Mouse (Mus musculus) hindbrain, embryonic 15.5 days (tissue): ENCODE measurements around the gene Scd2. TPM values are rescaled to one million over a fixed set of nuclear protein-coding genes. Genes with fewer than 3 reads are reported as not detected.

ENCODE experiments used
- ATAC-seq: fragments of 200-750 bp; cut with Nextera tagmentation; 2 replicates; pipeline ENCODE4 v1.8.0; 2017; ENCODE audit warnings: low read depth, moderate number of reproducible peaks, moderate TSS enrichment; ENCODE audit not compliant: low FRiP score
- H3K27ac ChIP-seq: fragments of 300-500 bp; sonication (generic); replicated peaks from 2 replicates; pipeline ENCODE4 v1.5.1; 2015; ENCODE audit warnings: mild to moderate bottlenecking, inconsistent platforms
- H3K27me3 ChIP-seq: fragments of 300-500 bp; sonication (generic); 2 replicates; pipeline ENCODE4 v1.6.1; 2015; ENCODE audit warnings: control low read depth, inconsistent platforms
- H3K36me3 ChIP-seq: fragments of 300-500 bp; sonication (generic); 2 replicates; pipeline ENCODE4 v1.6.1; 2015; ENCODE audit warnings: control low read depth, inconsistent platforms
- H3K4me1 ChIP-seq: fragments of 300-500 bp; sonication (generic); replicated peaks from 2 replicates; pipeline ENCODE4 v1.6.1; 2015; ENCODE audit warnings: control low read depth, inconsistent platforms
- H3K4me2 ChIP-seq: fragments of 300-500 bp; sonication (generic); 2 replicates; pipeline ENCODE4 v1.6.1; 2015; ENCODE audit warnings: moderate library complexity, mild to moderate bottlenecking, inconsistent platforms
- H3K4me3 ChIP-seq: fragments of 300-500 bp; sonication (generic); 2 replicates; pipeline ENCODE4 v1.5.1; 2015; ENCODE audit warnings: mild to moderate bottlenecking, inconsistent platforms
- H3K9ac ChIP-seq: fragments of 300-500 bp; sonication (generic); 2 replicates; pipeline ENCODE4 v1.6.1; 2015; ENCODE audit warnings: inconsistent platforms
- H3K9me3 ChIP-seq: fragments of 300-500 bp; sonication (generic); 2 replicates; pipeline ENCODE4 v1.6.1; 2016; ENCODE audit warnings: control low read depth, inconsistent platforms
- WGBS: fragments of 180-500 bp; shearing (Covaris S2); methylation state at CpG from one replicate; pipeline ENCODE4 v1.1.7; 2015; 5-methylcytosine and 5-hydroxymethylcytosine counted together
- polyA plus RNA-seq: library from polyadenylated mRNA; unstranded; fragments of >200 nt; fragmentation: Nextera tagmentation; extraction: Ambion mirVana; gene quantifications from 2 replicates; pipeline ENCODE4 v1.2.1, GENCODE M21; 2015

Gene Scd2
- polyA plus RNA-seq, 1 experiment from 2014 or later, result 288 TPM

DNA sequence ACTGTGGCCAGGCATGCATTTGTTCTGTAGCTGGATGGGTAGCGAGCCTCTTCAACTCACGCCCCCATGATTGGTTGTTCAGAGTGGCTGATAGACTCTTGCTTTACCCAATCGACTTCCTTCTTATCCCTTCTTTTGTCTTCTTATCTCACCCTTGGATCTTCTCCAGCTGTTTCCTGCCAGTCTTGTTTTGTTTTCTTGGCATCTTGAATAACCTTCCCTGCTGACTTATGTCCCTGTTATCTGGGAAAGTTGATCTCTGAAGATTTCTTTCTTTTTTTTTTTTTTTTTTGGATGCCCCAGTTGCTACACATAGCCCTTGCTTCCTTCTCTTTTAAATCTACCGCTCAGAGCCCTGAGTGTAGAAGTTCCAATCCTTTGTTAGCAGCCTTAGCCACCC lies 34.0 kb upstream of the Scd2 start:
- Histone ChIP-seq H3K4me3 (no peak overlapping the region), H3K27me3 (no peaks in the 10 kb centered on the region), H3K9me3 (no peaks in the 10 kb centered on the region), H3K9ac (no peak overlapping the region), H3K4me2 (no peak overlapping the region), H3K4me1 (no peaks in the 10 kb centered on the region), H3K36me3 (no peaks in the 10 kb centered on the region), H3K27ac (no peak overlapping the region)
- no peak for ATAC-seq
- 71% methylated on average over 4 of the region's 4 CpGs for WGBS

DNA sequence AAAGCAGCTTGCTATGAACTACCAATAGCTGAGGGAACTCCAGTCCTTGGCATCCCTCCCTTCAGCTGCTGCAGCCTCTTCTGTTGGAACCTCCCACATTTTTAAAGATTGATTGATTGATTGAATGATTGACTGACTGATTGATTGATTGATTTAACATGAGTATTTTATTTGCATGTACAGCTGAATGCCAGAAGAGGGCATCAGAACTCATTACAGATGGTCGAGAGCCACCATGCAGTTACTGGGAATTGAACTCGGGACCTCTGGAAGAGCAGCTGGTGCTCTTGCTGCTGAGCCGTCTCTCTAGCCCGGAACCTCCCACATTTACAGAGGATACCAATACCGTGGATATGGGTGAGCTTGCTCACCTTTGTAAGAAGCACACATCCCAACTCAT lies 33.0 kb upstream of the Scd2 start:
- WGBS, result 82% methylated on average over 5 of the region's 5 CpGs
- no peaks in the 10 kb centered on the region for H3K36me3 ChIP-seq
- no peaks in the 10 kb centered on the region for H3K4me1 ChIP-seq
- H3K4me3 ChIP-seq, result no peak overlapping the region
- H3K4me2 ChIP-seq, result no peak overlapping the region
- H3K27me3 ChIP-seq, result no peaks in the 10 kb centered on the region
- no peaks in the 10 kb centered on the region for H3K9me3 ChIP-seq
- no peak for ATAC-seq
- H3K27ac ChIP-seq, result no peak overlapping the region
- no peak overlapping the region for H3K9ac ChIP-seq

DNA sequence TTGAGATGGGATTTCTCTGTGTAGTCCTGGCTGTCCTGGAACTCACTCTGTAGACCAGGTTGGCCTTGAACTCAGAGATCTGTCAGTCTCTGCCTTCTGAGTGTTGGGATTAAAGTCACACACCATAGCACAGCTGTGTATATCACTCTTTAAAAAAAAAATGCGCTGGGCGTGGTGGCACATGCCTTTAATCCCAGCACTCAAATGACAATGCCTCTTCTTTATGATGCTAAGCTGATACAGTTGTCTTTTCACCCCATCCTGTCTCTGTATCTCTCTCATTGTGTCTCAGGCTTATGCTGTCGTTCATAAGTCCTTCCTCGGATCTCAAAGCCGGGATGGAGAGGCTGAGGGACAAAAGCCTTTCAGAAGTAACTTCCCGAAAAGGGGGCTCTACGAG lies 31.7 kb upstream of the Scd2 start:
- no peak overlapping the region for H3K4me3 ChIP-seq
- H3K4me2 ChIP-seq, result no peak overlapping the region
- no peak overlapping the region for H3K9ac ChIP-seq
- H3K4me1 ChIP-seq, result 0 out of 2 replicates have a peak, but pooled peaks cover 5% of the 10 kb centered on the region
- no peaks in the 10 kb centered on the region for H3K36me3 ChIP-seq
- ATAC-seq, result no peak
- 79% methylated on average over 7 of the region's 7 CpGs for WGBS
- no peaks in the 10 kb centered on the region for H3K27me3 ChIP-seq
- H3K9me3 ChIP-seq, result no peaks in the 10 kb centered on the region
- no peak overlapping the region for H3K27ac ChIP-seq

DNA sequence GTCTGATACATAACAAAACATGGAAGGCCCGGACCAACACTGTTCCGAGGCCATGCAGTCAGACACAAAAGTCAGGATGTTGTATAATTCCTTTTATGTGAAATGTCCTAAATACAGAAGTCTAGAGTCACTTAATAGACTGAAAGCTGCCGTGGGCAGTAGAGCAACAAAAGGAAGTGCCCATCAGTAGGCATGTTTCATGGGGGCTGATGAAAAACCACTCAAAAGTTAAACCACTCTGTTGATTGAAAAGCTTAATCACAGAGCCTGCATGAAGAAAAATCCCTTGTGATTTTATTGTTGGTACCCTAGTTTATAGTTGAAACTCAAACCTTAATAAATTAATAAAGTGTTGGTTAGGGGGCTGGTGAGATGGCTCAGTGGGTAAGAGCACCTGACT lies 29.9 kb upstream of the Scd2 start:
- H3K36me3 ChIP-seq, result no peaks in the 10 kb centered on the region
- no peak overlapping the region for H3K27ac ChIP-seq
- no peak overlapping the region for H3K9ac ChIP-seq
- 88% methylated on average over 3 of the region's 3 CpGs for WGBS
- H3K4me2 ChIP-seq, result no peak overlapping the region
- H3K4me3 ChIP-seq, result no peak overlapping the region
- 0 out of 2 replicates have a peak, but pooled peaks cover 9% of the 10 kb centered on the region for H3K4me1 ChIP-seq
- no peaks in the 10 kb centered on the region for H3K9me3 ChIP-seq
- no peaks in the 10 kb centered on the region for H3K27me3 ChIP-seq
- no peak for ATAC-seq

DNA sequence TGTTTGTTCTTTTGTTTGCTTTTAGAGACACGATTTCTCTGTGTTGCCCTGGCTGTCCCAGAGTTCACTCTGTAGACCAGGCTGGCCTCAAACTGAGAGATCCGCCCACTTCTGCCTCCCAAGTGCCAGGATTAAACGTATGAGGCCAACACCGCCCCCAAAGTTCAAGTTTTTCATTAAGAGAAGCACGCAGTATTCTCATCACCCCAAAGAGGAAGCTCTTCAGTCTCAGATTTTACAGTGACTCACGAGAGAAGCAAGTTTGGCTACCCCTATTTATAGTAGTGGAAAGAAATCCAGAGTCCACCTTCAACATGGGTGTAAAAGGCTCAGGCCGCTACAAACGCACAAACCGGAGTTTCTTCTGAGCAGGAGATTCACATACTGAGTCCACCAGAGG lies 29.2 kb upstream of the Scd2 start:
- H3K27me3 ChIP-seq, result no peaks in the 10 kb centered on the region
- 78% methylated on average over 9 of the region's 9 CpGs for WGBS
- ATAC-seq, result no peak
- no peak overlapping the region for H3K27ac ChIP-seq
- no peak overlapping the region for H3K9ac ChIP-seq
- H3K4me1 ChIP-seq, result 0 out of 2 replicates have a peak, but pooled peaks cover 9% of the 10 kb centered on the region
- H3K9me3 ChIP-seq, result no peaks in the 10 kb centered on the region
- no peak overlapping the region for H3K4me2 ChIP-seq
- H3K36me3 ChIP-seq, result no peaks in the 10 kb centered on the region
- no peak overlapping the region for H3K4me3 ChIP-seq

GRCm38 (mm10) chr19:44265300-44265699 lies 28.2 kb upstream of the Scd2 start:
- no peak for ATAC-seq
- WGBS, result 25% methylated on average over 7 of the region's 7 CpGs
- Histone ChIP-seq H3K27me3 (no peaks in the 10 kb centered on the region), H3K27ac (no peak overlapping the region), H3K4me2 (no peak overlapping the region), H3K4me3 (no peak overlapping the region), H3K36me3 (no peaks in the 10 kb centered on the region), H3K4me1 (0 out of 2 replicates have a peak, but pooled peaks cover 9% of the 10 kb centered on the region), H3K9ac (no peak overlapping the region), H3K9me3 (no peaks in the 10 kb centered on the region)

DNA sequence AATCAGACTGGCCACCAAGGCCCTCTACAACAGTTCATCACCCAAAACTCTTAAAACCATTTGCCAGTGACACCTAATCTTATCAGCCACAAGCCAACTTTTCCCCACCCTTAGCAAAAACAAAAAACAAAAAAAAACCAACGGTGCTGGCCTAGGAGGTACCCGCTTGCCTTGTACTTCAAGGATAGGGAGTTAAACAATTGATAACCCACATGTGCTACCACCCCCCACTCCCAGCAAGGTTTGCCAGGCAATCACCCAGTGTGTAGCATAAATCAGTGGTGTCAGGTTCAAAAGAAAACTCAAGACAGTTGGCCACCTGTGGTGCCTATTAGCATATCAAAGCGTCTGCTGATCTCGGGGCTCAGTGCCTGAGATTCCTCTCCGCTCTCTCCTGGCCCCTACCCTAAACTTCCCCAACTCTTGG lies 27.6 kb upstream of the Scd2 start:
- WGBS, result 20% methylated on average over 5 of the region's 5 CpGs
- H3K9me3 ChIP-seq, result no peaks in the 10 kb centered on the region
- H3K27ac ChIP-seq, result no peak overlapping the region
- ATAC-seq, result no peak
- H3K36me3 ChIP-seq, result no peaks in the 10 kb centered on the region
- H3K4me2 ChIP-seq, result peak overlapping the region; percentile 81; the same call in 1 of the 2 replicates
- 0 out of 2 replicates have a peak, but pooled peaks cover 9% of the 10 kb centered on the region for H3K4me1 ChIP-seq
- H3K9ac ChIP-seq, result no peak overlapping the region
- H3K4me3 ChIP-seq, result no peak overlapping the region
- H3K27me3 ChIP-seq, result no peaks in the 10 kb centered on the region

DNA sequence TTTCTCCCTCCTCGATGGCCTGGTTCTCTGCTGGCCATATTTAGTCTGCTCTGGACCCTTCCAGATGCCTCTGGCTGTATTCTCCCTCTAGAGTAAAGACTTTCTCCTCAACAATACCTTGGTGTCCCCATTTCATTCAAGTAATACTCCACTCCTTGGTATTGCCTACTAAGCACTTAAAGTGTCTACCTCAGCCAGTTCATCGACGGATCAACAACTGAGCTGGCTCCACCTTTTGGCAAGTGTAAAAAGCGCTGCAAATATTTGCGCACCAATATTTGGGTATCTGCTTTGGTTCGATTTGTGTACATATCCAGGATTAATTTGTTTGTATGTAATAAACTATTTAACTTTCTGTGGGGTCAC lies 27.0 kb upstream of the Scd2 start:
- WGBS, result 4% methylated on average over 6 of the region's 6 CpGs
- no peak for ATAC-seq

DNA sequence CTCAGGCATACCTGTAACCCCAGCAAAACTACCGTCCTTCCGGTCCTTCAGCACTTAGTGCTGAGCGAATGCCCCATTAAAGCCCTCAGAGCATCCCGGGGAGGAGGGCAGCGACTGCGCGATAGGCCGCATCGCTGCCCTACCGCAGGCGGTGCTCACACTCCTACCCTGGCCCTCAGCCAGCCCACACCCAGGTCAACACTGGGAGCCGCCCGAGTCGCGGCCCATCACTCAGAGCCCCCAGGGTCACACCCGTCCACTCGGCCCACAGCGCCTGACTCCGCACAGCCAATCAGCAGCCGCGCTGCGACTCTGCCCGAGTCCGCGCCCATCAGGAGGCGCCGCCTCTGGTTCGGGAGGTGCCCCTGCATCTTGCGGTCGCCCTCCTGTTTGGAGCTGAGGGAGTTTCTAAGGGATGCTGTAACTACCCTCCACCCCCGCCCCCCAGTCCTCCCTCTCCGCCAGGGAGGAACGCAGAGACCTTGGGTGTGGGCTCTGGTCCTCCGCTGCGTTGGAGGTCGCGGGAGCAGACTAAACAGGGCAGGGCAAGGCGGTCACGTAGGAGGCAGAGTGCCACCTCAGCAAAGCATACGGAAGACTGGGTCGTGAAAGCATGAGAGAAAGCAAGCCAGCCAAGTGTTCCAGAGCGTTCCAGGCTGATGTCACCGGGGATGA lies 26.5 kb upstream of the Scd2 start:
- peak overlapping the region; percentile 90 for H3K27ac ChIP-seq
- peak; percentile 98 for ATAC-seq
- H3K4me3 ChIP-seq, result peak overlapping the region; percentile 49
- 0 out of 2 replicates have a peak, but pooled peaks cover 9% of the 10 kb centered on the region for H3K4me1 ChIP-seq
- peak overlapping the region; percentile 58 for H3K9ac ChIP-seq
- peak overlapping the region; percentile 81 for H3K4me2 ChIP-seq
- H3K27me3 ChIP-seq, result no peaks in the 10 kb centered on the region
- H3K9me3 ChIP-seq, result no peaks in the 10 kb centered on the region
- H3K36me3 ChIP-seq, result no peaks in the 10 kb centered on the region
- whole genome bisulfite sequencing, result under 1% methylated on average over 42 of the region's 43 CpGs

More for the DNA sequence above, 27.0 kb upstream of the Scd2 start:
- Histone ChIP-seq H3K36me3 (no peaks in the 10 kb centered on the region), H3K4me1 (0 out of 2 replicates have a peak, but pooled peaks cover 9% of the 10 kb centered on the region), H3K9ac (peak overlapping the region; percentile 58; the same call in 1 of the 2 replicates), H3K27ac (peak overlapping the region; percentile 90), H3K4me2 (peak overlapping the region; percentile 81), H3K9me3 (no peaks in the 10 kb centered on the region), H3K4me3 (peak overlapping the region; percentile 49), H3K27me3 (no peaks in the 10 kb centered on the region)

DNA sequence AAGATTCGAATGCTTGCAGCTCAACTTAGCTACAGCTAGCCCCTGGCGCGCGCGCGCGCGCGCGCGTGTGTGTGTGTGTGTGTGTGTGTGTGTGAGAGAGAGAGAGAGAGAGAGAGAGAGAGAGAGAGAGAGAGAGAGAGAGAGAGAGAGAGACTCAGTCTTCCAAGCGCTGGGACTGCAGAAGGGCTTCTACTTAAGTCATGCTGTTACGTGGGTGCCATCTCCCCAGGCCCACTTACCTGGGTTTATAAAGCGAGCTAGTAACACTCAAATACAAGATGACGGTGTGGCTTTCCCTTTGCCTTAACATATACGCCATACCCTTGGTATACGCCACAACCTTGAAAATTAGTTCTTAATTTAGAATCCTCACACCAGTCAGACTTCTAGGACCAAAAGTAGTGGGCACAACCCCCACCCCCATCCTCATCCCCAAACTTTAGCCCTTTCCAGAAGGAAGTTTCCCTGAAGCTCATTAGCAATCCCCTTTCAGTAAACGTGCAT lies 25.9 kb upstream of the Scd2 start:
- H3K27ac ChIP-seq, result peak overlapping the region; percentile 90
- H3K4me3 ChIP-seq, result peak overlapping the region; percentile 49
- peak; percentile 31; the same call in 1 of the 2 replicates for ATAC-seq
- H3K4me2 ChIP-seq, result peak overlapping the region; percentile 81
- WGBS, result 14% methylated on average over 18 of the region's 18 CpGs
- H3K9me3 ChIP-seq, result no peaks in the 10 kb centered on the region
- no peaks in the 10 kb centered on the region for H3K27me3 ChIP-seq
- 0 out of 2 replicates have a peak, but pooled peaks cover 9% of the 10 kb centered on the region for H3K4me1 ChIP-seq
- H3K36me3 ChIP-seq, result no peaks in the 10 kb centered on the region
- peak overlapping the region; percentile 58 for H3K9ac ChIP-seq

- no peak overlapping the region for H3K27ac ChIP-seq
- no peak for ATAC-seq
- H3K9ac ChIP-seq, result no peak overlapping the region
- H3K36me3 ChIP-seq, result no peaks in the 10 kb centered on the region
- 0 out of 2 replicates have a peak, but pooled peaks cover 4% of the 10 kb centered on the region for H3K4me1 ChIP-seq
- H3K4me3 ChIP-seq, result no peak overlapping the region
- 70% methylated on average over 4 of the region's 4 CpGs for WGBS
- H3K9me3 ChIP-seq, result no peaks in the 10 kb centered on the region
- H3K4me2 ChIP-seq, result no peak overlapping the region
- no peaks in the 10 kb centered on the region for H3K27me3 ChIP-seq
Measured at GRCm38 (mm10) chr19:44273711-44274110, 19.8 kb upstream of the Scd2 start.

- Histone ChIP-seq H3K36me3 (no peaks in the 10 kb centered on the region), H3K27ac (no peak overlapping the region), H3K9ac (no peak overlapping the region), H3K4me1 (0 out of 2 replicates have a peak, but pooled peaks cover 4% of the 10 kb centered on the region), H3K4me3 (no peak overlapping the region), H3K9me3 (no peaks in the 10 kb centered on the region), H3K27me3 (no peaks in the 10 kb centered on the region), H3K4me2 (no peak overlapping the region)
- no peak for ATAC-seq
- WGBS, result 92% methylated on average over 4 of the region's 4 CpGs
Measured at GRCm38 (mm10) chr19:44274452-44274851, 19.0 kb upstream of the Scd2 start.
